In the genomic region with DNA sequence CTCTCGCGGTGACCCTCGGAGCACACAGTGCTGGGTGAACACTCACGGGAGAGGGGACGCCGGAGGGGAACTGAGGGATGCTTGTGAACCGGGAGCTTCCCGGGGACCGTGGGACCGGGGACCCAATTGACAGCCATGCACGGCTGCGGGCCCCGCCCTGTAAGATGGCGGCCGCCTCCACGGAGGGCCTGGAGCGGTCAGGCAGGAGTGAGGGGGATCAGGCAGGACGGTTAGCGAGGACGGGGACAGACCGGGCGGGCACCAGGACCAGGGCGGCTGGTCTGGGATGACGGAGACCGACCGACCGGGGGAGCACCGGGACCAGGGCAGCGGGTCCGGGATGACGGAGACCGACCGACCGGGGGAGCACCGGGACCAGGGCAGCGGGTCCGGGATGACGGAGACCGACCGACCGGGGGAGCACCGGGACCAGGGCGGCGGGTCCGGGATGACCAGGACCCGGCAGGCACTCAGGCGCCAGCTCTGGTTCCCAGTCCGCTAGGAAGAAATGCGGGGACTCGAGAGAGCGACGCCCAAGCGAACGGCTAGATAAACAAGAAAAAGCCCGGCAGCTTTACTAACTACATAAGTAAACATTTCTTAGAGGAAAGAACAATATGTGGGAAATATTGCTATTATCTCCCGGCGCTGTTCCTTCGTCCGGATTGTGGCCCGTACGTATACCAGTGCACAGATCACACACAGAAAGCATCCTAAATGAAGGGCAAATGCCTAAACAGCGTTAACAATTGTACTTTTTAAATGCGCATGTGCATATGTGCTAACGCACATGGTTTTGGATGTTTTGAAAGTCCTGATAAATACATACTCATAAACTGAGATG, we compare ENCODE assay signal across 8 mouse cellular contexts. TPM values are rescaled to one million over a fixed set of nuclear protein-coding genes. Genes with fewer than 3 reads are reported as not detected.
A peak's percentile ranks its signal among the peaks of the same experiment; 100 is the strongest.
DNase-seq lines count a peak whose midpoint lies in the region; ATAC-seq and TF ChIP-seq lines count a peak whose summit lies in the region.

No protein-coding gene starts in this region.

- H3K9me3 ChIP-seq in E14TG2a.4 (ENCODE audit: low read length): no peaks in the 10 kb centered on the region
- no peaks in the 10 kb centered on the region for H3K9me3 ChIP-seq in forebrain, embryonic 11.5 days (ENCODE audit: control insufficient read depth, low read length)
- H3K9me3 ChIP-seq in neural tube, embryonic 13.5 days: no peaks in the 10 kb centered on the region

- DNase-seq in c-Kit-positive CD71-positive TER-119-positive erythroid progenitor cells, embryonic 14.5 days (ENCODE audit: low spot score): peak; percentile 62
- peak; percentile 89 for DNase-seq in forebrain, embryonic 11.5 days (ENCODE audit: low spot score)
- DNase-seq in heart, postnatal 10 days: peak; percentile 87 to 88
- DNase-seq in kidney, postnatal 36 days: peak; percentile 72 to 86
- peak; percentile 79 to 80 for DNase-seq in lung, adult 18-20 months
- DNase-seq in telencephalon, adult 2 months (ENCODE audit: low read depth, low spot score): peak; percentile 52

- H3K9ac ChIP-seq in forebrain, embryonic 11.5 days (ENCODE audit: low read length): peak overlapping the region; percentile 79
- peak overlapping the region; percentile 86 for H3K9ac ChIP-seq in neural tube, embryonic 13.5 days

- under 1% methylated on average over 62 of the region's 64 CpGs for WGBS in forebrain, embryonic 11.5 days
- under 1% methylated on average over 59 of the region's 64 CpGs for WGBS in neural tube, embryonic 13.5 days

- H3K4me1 ChIP-seq in E14TG2a.4 (replicated peaks; ENCODE audit: low read depth, low read length): peaks cover 46% of the 10 kb centered on the region
- no peaks in the 10 kb centered on the region for H3K4me1 ChIP-seq in forebrain, embryonic 11.5 days (replicated peaks; ENCODE audit: control insufficient read depth, insufficient read depth, low read length)
- no peaks in the 10 kb centered on the region; the same call in 1 of the 2 replicates for H3K4me1 ChIP-seq in neural tube, embryonic 13.5 days (replicated peaks)

- H3K27me3 ChIP-seq in E14TG2a.4 (ENCODE audit: insufficient read depth, low read length): peaks cover 6% of the 10 kb centered on the region
- H3K27me3 ChIP-seq in forebrain, embryonic 11.5 days (ENCODE audit: control insufficient read depth, insufficient read depth, low read length): no peaks in the 10 kb centered on the region
- no peaks in the 10 kb centered on the region for H3K27me3 ChIP-seq in neural tube, embryonic 13.5 days

- TF ChIP-seq CTCF in E14TG2a.4 (conservative IDR thresholded peaks at IDR 0.05; ENCODE audit: low read length): no peak

- H3K4me3 ChIP-seq in E14TG2a.4 (replicated peaks; ENCODE audit: low read length): peak overlapping the region; percentile 95
- peak overlapping the region; percentile 71 for H3K4me3 ChIP-seq in forebrain, embryonic 11.5 days (ENCODE audit: low read depth, low read length)
- H3K4me3 ChIP-seq in neural tube, embryonic 13.5 days: peak overlapping the region; percentile 67

- no peaks in the 10 kb centered on the region for H3K36me3 ChIP-seq in E14TG2a.4 (ENCODE audit: insufficient read depth, low read length)
- no peaks in the 10 kb centered on the region for H3K36me3 ChIP-seq in forebrain, embryonic 11.5 days (ENCODE audit: control insufficient read depth, insufficient read depth, low read length)
- H3K36me3 ChIP-seq in neural tube, embryonic 13.5 days: no peaks in the 10 kb centered on the region

- intact Hi-C loops in heart, postnatal 10 days (cut with DNase I): loop anchor here (5.0 kb wide), 1 partner anchor 41 kb away; no protein-coding TSS in a partner anchor

- ATAC-seq in forebrain, embryonic 11.5 days (replicated peaks; ENCODE audit: low FRiP score): peak; percentile 93
- ATAC-seq in neural tube, embryonic 13.5 days (ENCODE audit: low read depth): peak; percentile 96

- peak overlapping the region; percentile 56 for H3K4me2 ChIP-seq in forebrain, embryonic 11.5 days (ENCODE audit: low read depth, low read length, severe bottlenecking)
- H3K4me2 ChIP-seq in neural tube, embryonic 13.5 days: peak overlapping the region; percentile 57

- peak overlapping the region; percentile 88 for H3K27ac ChIP-seq in forebrain, embryonic 11.5 days (ENCODE audit: low read depth, low read length)
- peak overlapping the region; percentile 99 for H3K27ac ChIP-seq in neural tube, embryonic 13.5 days (replicated peaks)

RNA-seq across cellular contexts. Expression of gene Slc47a1, which starts 30.3 kb away (rescaled TPM):
- polyA plus RNA-seq in forebrain, embryonic 11.5 days (2014; fragmentation: Nextera tagmentation; extraction: Ambion mirVana): 0.09 and 0.11 TPM in 2 replicates
- total RNA-seq in heart, postnatal 10 days (2021): 10 to 100 TPM; 34.7 to 35.6 TPM
- polyA plus RNA-seq in neural tube, embryonic 13.5 days (2015; fragmentation: Nextera tagmentation; extraction: Ambion mirVana): 0.22 TPM in 1 of 2 replicates, not detected in the other

RNA-seq across cellular contexts. Expression of gene Rnf112, which starts 45.5 kb away (rescaled TPM):
- polyA plus RNA-seq in forebrain, embryonic 11.5 days (2014; fragmentation: Nextera tagmentation; extraction: Ambion mirVana): 1.3 TPM in 2 replicates
- total RNA-seq in heart, postnatal 10 days (2021): under 1 TPM; 0.19 to 0.27 TPM
- 13.1 and 14.2 TPM in 2 replicates for polyA plus RNA-seq in neural tube, embryonic 13.5 days (2015; fragmentation: Nextera tagmentation; extraction: Ambion mirVana)

Comparison
In these comparisons a context has a peak if more than half of its experiments do, and no peak if none do; other contexts are left out.
1. Peak in every context shown above with its lines: DNase-seq, ATAC-seq, H3K4me3 ChIP-seq and H3K27ac ChIP-seq.